Mouse (Mus musculus) activated CD4-positive, CD25-positive, alpha-beta regulatory T cell, adult 4 months (primary cell): ENCODE measurements at regions not wholly inside any gene's neighbourhood (a gene's known extent, or its start where the extent isn't known, plus 50 kb on each side); places are given as distances from the start of the nearest gene placed in this dataset.
A peak's percentile ranks its signal among the peaks of the same experiment; 100 is the strongest.

ENCODE experiments used
- ATAC-seq: one replicate; pipeline ENCODE4 v1.8.0; 2017

DNA sequence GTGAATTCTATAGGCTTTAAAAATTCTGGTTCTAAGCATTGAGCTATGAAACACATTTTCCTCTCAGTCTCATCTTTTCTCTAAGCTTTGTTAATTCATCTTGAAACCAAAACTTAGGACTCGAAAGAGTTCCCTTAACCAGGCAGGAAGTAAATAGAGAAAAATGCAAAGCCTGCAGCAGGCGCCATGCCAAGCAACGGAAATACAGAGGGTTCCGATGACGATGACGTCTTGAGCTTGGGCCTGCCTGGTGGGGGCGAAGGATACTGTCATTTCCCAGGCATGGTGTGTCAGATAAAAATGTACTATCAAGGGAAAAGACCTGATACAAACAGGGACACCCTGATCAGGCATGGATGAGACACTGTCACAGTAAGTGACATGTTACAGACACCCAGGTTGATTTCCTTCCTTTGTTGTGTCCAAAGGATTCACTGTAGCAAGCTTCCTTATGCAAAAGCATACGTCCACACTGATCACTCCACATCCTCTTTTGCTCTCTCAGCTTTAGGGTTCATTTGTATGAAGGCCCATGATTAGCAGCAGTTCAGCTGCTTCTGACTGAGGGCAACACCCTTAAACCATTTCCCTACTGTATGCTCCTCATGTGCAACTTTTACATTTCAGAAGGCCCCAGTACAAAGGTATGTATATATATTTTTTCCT lies 135.0 kb downstream of the Cemip2 start:
- peak; percentile 87 for ATAC-seq

- peak; percentile 83 for ATAC-seq
These were observed 135.8 kb downstream of the Cemip2 start for GRCm38 (mm10) chr19:21913748-21914611.

DNA sequence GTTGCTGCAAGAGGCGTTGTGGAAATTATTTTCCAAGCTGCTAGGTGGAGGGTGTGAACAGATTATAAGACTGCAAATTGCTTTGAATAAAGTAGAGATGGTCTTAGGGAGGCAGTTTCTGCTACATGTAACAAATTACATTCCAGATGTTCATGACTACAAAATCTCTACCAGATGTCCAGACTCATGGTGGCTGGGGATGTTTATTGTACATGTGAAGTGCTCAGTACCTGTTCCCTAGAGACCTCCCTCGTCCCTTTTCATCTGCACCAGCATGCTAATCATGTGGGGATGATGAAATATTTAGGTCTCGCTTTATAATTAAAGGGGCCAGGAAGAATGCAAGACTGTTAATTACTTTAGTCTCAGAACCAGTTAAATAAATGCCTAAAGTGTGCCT lies 136.5 kb downstream of the Cemip2 start:
- ATAC-seq = no peak

DNA sequence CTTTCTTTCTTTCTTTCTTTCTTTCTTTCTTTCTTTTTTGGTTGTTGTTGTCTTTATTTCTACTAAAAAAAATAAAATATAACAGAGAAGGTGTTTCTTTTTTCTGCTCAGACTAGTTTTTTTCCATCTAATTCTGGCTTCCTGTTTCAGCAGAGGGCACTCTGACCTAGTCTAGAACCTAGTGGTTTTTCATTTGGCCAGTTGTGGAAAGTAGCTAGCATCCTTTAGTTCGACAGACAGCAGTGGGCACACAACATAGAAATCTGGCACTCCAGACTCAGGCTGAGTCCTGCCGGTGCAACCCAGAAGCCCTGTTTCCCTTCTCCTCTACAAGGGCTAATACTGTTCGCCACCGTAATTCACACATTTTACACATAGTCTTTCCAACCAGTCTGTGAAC lies 140.0 kb downstream of the Cemip2 start:
- ATAC-seq = no peak

GRCm38 (mm10) chr19:21919074-21919473 lies 140.9 kb downstream of the Cemip2 start:
- no peak for ATAC-seq

GRCm38 (mm10) chr19:21940114-21940513 lies 162.0 kb downstream of the Cemip2 start:
- ATAC-seq = no peak

DNA sequence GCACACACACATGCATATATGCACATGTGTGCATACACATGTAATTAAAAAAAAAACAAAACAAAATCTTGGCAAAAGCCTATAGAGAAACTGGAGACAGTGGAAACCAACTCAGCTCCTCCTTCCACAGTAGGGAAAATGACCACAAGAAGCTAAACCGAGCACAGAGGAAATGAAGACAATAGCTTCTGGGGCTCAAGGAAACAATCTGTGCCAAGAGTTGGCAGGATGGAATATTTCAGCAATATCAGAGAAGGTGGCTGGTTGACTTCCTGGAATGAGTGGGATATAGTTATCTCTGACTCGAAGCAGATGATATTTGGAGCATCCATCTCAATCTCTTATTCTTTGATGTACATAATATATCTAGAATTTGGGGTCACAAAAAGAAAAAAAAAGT lies 163.6 kb downstream of the Cemip2 start:
- no peak for ATAC-seq

DNA sequence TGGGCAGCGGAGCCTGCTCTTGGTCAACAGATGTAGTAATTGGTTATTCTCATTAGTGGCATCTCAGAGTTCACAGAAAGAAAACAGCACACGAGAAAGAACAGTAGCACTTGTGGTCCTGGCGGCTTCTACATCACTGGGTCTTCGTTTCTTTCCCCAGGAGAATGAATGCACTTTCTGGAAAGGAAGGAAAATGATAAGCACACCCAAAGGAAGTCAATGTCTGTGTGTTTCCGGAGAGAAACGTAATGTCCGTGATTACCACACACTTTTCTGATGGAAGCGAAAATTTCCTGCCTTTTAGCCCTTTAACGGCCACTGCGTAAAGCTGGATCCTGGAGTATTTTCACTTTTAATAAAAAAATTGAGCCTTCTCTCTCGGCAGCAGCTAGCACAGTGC lies 164.1 kb downstream of the Cemip2 start:
- no peak for ATAC-seq

DNA sequence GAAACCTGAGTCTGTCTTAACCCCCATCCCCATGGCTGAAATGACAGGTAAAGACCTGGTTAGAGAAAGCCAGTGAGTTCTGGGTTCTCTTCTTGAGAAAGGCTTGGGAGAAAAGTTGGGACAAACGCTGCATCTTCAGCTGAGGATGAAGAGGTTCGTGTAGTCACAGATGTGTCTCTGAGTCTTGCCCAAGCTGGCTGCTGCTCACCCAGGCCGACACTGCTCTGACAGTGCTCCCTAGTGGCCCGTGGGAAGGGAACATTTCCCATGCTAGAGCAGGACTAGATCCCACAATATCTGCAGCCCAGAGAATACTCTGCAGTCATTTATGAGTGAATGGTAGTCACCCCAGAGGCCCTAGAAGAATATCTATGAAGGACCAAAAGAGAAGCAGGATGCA lies 165.3 kb downstream of the Cemip2 start:
- no peak for ATAC-seq

DNA sequence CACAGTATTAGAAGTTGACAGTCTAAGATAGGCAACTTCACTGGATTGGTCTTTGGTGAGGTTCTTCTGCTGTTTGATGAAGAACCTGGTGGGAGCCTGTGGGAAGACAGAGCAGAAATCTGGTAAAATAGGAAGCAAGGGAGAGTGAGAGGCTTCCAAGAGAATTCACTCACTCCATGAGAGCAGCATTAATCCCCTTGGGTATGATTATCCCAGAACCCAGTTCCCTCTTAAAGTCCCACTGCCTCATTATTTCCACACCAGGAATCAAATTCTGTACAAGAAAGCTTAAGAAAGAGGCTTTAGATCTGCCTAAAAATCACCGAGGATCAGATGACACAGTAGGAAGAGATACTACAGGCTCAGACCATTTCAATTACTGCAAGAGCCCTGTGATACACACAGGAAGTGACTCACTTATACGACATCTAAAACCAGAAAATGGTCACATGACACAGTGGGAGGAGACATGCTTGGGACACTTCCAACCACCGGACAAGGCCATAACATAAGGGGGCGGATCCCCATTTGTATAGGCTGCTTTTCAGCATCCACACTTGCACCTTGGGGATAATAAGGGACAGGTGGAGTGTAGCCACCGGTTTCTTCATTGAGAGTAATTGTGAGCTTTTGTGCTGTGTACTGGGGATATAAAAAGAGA lies 168.2 kb downstream of the Cemip2 start:
- peak; percentile 81 for ATAC-seq

DNA sequence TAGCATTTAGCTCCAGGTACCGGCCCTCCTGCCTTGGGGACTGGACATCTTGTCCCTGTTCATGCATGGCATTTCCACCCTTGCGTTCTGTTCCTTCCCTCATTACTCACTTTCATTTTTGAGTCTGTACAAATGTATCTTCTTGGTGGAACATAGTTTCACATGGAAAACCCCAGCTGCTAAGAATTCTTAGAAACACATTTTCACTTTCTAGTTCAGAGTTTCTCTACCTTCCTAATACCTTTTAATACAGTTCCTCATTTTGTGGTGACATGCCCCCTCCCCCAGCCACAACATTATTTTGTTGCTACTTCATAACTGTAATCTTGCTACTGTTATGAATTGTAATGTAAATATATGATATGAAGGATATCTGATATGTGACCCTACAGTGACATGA lies 169.9 kb downstream of the Cemip2 start:
- peak; percentile 25 for ATAC-seq

DNA sequence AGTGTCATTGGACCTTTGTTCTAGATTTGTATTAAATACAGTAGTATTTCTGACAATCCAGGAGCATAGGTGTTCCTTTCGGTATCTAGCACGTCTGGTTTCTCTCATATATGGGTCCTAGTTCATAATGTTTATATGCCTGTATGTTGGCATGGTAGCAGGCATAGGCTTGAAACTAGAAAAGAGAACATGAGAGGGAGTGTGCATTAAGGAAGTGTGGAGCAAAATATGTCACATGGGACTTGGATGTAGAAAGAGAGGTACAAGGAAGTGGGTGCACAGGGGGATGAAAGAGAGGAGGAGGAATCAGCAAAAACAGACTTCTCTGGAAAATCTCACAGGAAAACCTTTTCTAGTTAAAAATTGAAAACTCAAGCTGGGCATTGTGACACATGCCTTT lies 176.2 kb upstream of the Trpm3 start:
- ATAC-seq = no peak

GRCm38 (mm10) chr19:21989857-21990256 lies 149.0 kb upstream of the Trpm3 start:
- ATAC-seq = no peak

DNA sequence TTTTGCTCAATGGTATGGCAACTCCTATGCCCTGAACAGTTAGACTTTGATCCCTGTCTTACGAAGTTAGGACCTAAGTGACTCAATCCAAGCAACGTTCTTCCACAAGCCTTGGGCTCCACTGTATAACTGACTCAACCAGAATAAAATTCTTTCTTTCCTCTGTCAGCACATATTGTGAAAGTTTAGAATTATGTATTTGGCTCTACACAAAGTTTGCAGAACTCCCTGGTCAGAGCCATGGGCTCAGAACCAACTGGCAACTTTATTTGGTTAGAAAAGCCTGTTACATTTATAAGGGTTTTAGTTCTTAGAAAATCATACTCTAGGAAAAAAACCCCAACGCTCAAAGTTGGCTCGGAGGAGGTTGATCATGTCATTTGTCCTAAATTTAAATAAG lies 147.9 kb upstream of the Trpm3 start:
- ATAC-seq = no peak

- no peak for ATAC-seq
These were observed 147.4 kb upstream of the Trpm3 start for GRCm38 (mm10) chr19:21991413-21991812.

DNA sequence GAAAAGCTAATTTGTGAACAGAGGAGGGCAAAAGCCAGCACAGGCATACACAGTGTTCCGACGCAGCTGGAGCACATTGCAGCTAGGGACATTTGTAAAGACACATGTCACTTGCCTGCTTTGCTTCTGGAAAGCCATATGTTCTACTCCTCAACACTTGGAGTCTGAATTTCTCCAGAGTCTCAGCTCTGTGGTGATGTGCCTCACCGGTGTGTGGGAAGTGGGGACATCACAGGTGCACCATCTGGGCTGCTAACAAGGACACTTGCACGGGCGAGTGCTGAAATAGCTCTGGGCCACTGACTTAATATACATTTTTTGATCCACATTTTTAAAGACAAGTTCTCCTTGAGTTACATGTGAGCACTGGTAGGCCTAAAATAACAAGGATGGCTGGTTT lies 139.2 kb upstream of the Trpm3 start:
- ATAC-seq = no peak

DNA sequence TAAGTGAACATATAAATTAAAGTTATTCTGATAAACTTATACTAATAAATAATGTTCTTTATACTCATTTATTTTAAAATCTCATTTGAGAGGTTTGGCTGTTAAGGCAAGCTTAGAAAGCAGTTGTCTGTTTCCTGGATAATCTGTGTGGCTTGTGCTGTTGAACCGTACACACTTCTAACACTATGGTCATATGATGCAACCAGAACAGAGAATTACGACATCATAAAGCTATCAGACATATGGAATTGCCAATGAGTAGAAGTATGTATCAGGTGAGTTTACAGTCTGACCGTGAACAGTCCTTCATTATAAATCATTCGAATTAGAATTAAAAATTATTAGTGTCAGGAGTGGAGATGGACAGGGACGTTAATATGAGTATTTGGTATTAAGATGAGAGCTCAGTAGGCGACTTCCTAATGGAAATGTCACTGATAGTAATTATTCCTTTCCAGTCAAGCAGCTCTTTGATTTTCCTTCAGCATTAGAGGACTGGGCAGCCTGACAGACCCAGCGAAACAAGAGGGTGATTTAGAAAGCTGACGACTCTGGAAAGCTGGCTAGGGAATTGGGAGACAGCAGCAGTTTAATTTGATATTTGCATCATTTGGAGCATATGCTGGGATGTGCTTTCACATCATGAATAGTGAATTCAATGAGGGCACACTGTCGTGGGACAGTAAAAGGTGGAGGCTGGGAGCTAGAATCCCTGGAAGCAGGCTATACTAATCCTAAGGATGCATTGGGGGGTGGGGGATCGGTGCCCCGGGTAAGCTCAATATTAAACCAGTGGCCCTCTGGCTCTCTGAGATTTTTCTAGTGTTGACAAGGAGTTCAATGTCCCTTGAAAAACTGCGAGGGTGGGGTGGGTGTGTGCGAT lies 130.6 kb upstream of the Trpm3 start:
- ATAC-seq = no peak

DNA sequence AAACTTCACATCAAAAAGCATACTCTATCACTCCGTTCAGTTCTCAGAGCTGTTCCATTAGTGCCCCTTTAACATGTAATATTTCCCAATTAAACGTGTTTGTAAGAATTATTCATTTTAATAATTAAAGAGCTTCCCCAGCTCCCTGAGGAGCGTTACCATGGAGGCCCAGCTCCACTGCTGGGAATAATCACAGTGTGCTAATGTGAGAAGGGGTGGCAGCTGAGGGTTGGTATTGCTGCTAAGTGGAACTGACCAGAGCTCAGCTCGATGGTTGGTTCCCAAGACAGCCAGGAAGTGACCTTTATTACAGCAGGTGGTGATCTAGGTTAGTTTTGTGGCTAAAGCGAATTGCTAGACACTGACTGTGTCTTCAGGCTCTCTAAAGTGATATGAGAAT lies 128.6 kb upstream of the Trpm3 start:
- ATAC-seq = no peak

- ATAC-seq = no peak
These were observed 122.8 kb upstream of the Trpm3 start for GRCm38 (mm10) chr19:22015854-22016610.

DNA sequence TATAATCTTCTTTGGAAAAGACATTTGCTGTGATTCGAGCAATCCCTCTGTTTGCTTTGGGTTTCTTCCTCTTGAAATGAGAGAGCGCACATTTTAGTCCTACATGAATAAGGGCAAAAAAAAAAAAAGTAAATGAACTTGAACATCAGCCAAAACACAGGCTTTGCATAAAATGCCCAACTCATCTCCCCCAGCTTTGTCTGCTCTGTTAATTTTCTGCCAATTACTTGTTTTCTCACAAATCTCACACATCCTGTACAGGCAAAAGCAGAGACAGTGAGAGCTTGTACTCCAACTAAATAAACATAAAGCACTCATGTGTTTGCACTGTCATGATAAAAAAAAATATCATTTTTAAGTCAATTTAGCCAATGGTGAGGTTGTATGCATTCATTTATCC lies 121.4 kb upstream of the Trpm3 start:
- no peak for ATAC-seq

DNA sequence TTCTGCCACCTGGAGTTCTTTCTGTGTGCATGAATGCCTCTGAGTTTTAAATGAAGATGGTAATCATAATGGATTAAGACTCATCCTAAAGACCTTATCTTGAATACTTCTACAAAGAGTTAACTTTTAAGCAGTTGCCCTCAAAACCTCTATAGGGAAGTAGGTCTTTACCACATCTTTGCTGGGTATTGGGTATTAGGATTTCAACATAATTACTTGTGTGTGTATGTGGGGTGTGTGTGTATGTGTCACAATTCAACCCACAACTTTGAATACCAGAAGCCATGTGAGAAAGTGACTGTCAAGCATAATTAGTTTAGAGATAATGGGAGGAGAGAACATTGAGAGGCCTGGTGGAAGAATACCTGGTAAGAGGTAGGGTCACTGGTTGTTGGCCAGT lies 111.3 kb upstream of the Trpm3 start:
- no peak for ATAC-seq

- no peak for ATAC-seq
These were observed 91.2 kb upstream of the Trpm3 start for GRCm38 (mm10) chr19:22047657-22048056.
